Mouse (Mus musculus) liver, embryonic 13.5 days (tissue): ENCODE data around the gene Tas2r138. TPM values are rescaled to one million over a fixed set of nuclear protein-coding genes. Genes with fewer than 3 reads are reported as not detected.

Source experiments
- polyA plus RNA-seq: library from polyadenylated mRNA; unstranded; fragments of >200 nt; fragmentation: Nextera tagmentation; extraction: Ambion mirVana; gene quantifications from 2 replicates; pipeline ENCODE4 v1.2.1, GENCODE M21; 2015

Tas2r138 gene
- polyA plus RNA-seq, 1 experiment from 2014 or later: not detected

Other genes with a start within 250 kb of the Tas2r138 start
- 0.98 and 1.0 TPM in 2 replicates for gene E330009J07Rik, start 177.2 kb downstream of the Tas2r138 start, polyA plus RNA-seq
- gene Wee2, start 174.2 kb downstream of the Tas2r138 start, polyA plus RNA-seq: not detected in 2 replicates
- 94.1 and 106 TPM in 2 replicates for gene Ssbp1, start 142.0 kb downstream of the Tas2r138 start, polyA plus RNA-seq
- gene Tas2r137, start 122.1 kb downstream of the Tas2r138 start, polyA plus RNA-seq: not detected in 2 replicates
- not detected in 2 replicates for gene Tas2r108, start 119.8 kb downstream of the Tas2r138 start, polyA plus RNA-seq
- gene Prss37, start 93.8 kb downstream of the Tas2r138 start, polyA plus RNA-seq: not detected in 2 replicates
- not detected in 2 replicates for gene Olfr461, start 58.3 kb downstream of the Tas2r138 start, polyA plus RNA-seq
- gene Olfr460, start 43.8 kb downstream of the Tas2r138 start, polyA plus RNA-seq: not detected in 2 replicates
- 4.8 and 5.4 TPM in 2 replicates for gene Clec5a, start 27.5 kb downstream of the Tas2r138 start, polyA plus RNA-seq
- 0.51 and 0.66 TPM in 2 replicates for gene Mgam, start 15.5 kb upstream of the Tas2r138 start, polyA plus RNA-seq